Mouse (Mus musculus) liver, embryonic 14.5 days (tissue): Measurements from ENCODE around the gene Il7r.

Source experiments
- CTCF ChIP-seq: IDR thresholded peaks from 2 replicates; pipeline ENCODE4 v1.5.1; 2016; ENCODE audit warnings: antibody characterized with exemption, low read depth, control low read depth
- EP300 ChIP-seq: IDR thresholded peaks from 2 replicates; pipeline ENCODE4 v1.6.1; 2016; ENCODE audit warnings: antibody characterized with exemption, low read depth

GRCm38 (mm10) chr15:9548951-9549350, 19.0 kb upstream of the Il7r start:
- TF ChIP-seq CTCF (no peak), EP300 (no peak)
